Mouse (Mus musculus): ENCODE results near the gene Smcr8.
"Not testable (repeated sequence)": the region's sequence is repeated elsewhere in the genome, so short reads cannot be mapped to it uniquely, and the experiment has no call there.

Gene Smcr8

GRCm38 (mm10) chr11:60784179-60784922 is 7.0 kb downstream of the Smcr8 start:
- no peak for DNase-seq (ENCODE audit: low read depth, low spot score)

- no peak for DNase-seq (ENCODE audit: low read depth, low spot score)
Measured at GRCm38 (mm10) chr11:60787595-60787994, 10.3 kb downstream of the Smcr8 start.

- no peak for DNase-seq (ENCODE audit: low read depth, low spot score)
Measured at GRCm38 (mm10) chr11:60790472-60790871, 13.1 kb downstream of the Smcr8 start.

GRCm38 (mm10) chr11:60796342-60796741 is 19.0 kb downstream of the Smcr8 start:
- DNase-seq (ENCODE audit: low read depth, low spot score): no peak

- DNase-seq (ENCODE audit: low read depth, low spot score): no peak
Measured at GRCm38 (mm10) chr11:60799977-60800376, 22.7 kb downstream of the Smcr8 start.

- no peak for DNase-seq (ENCODE audit: low read depth, low spot score)
Measured at GRCm38 (mm10) chr11:60800892-60801291, 23.6 kb downstream of the Smcr8 start.

- DNase-seq (ENCODE audit: low read depth, low spot score): no peak
Measured at GRCm38 (mm10) chr11:60808286-60809070, 31.2 kb downstream of the Smcr8 start.

GRCm38 (mm10) chr11:60809546-60809945 is 32.2 kb downstream of the Smcr8 start:
- no peak for DNase-seq (ENCODE audit: low read depth, low spot score)

- DNase-seq (ENCODE audit: low read depth, low spot score): no peak
Measured at GRCm38 (mm10) chr11:60810046-60810965, 33.0 kb downstream of the Smcr8 start.

GRCm38 (mm10) chr11:60811054-60811460 is 33.7 kb downstream of the Smcr8 start:
- DNase-seq (ENCODE audit: low read depth, low spot score): peak; percentile 70

GRCm38 (mm10) chr11:60811618-60812017 is 34.3 kb downstream of the Smcr8 start, which contains the start of gene Shmt1:
Gene Shmt1 (minus strand): TSS chr11:60811718.
- not testable (repeated sequence) for DNase-seq (ENCODE audit: low read depth, low spot score)

- DNase-seq (ENCODE audit: low read depth, low spot score): no peak
Measured at GRCm38 (mm10) chr11:60816398-60816797, 39.1 kb downstream of the Smcr8 start.

- no peak for DNase-seq (ENCODE audit: low read depth, low spot score)
Measured at GRCm38 (mm10) chr11:60823771-60824170, 46.4 kb downstream of the Smcr8 start.

- no peak for DNase-seq (ENCODE audit: low read depth, low spot score)
Measured at GRCm38 (mm10) chr11:60825191-60825590, 47.9 kb downstream of the Smcr8 start.

GRCm38 (mm10) chr11:60826700-60827099 is 49.4 kb downstream of the Smcr8 start:
- DNase-seq (ENCODE audit: low read depth, low spot score): peak; percentile 4

- DNase-seq (ENCODE audit: low read depth, low spot score): peak; percentile 25
Measured at GRCm38 (mm10) chr11:60827241-60827945, 50.1 kb downstream of the Smcr8 start.

GRCm38 (mm10) chr11:60828903-60829302 is 51.6 kb downstream of the Smcr8 start:
- peak; percentile 34 for DNase-seq (ENCODE audit: low read depth, low spot score)

GRCm38 (mm10) chr11:60830433-60831052 is 53.2 kb downstream of the Smcr8 start, which contains the start of gene Dhrs7b:
Gene Dhrs7b (plus strand): TSS chr11:60830631.
- peak; percentile 81 for DNase-seq (ENCODE audit: low read depth, low spot score)

- DNase-seq (ENCODE audit: low read depth, low spot score): no peak
Measured at GRCm38 (mm10) chr11:60836897-60837296, 59.6 kb downstream of the Smcr8 start.
